Mouse (Mus musculus): ENCODE data around the gene Amfr. TPM values are rescaled to one million over a fixed set of nuclear protein-coding genes. Genes with fewer than 3 reads are reported as not detected.

The Amfr gene
- polyA plus RNA-seq, 1 experiment from 2014 or later, result 52.2 TPM

- no peak overlapping the region for H3K4me2 ChIP-seq
- H3K27me3 ChIP-seq, result no peaks in the 10 kb centered on the region
- ATAC-seq (ENCODE audit: insufficient read depth), result no peak
- H3K4me1 ChIP-seq (replicated peaks), result no peaks in the 10 kb centered on the region
- no peak overlapping the region for H3K9ac ChIP-seq
- H3K27ac ChIP-seq (replicated peaks), result no peak overlapping the region
- H3K36me3 ChIP-seq (replicated peaks), result no peaks in the 10 kb centered on the region
- 60% methylated on average over 4 of the region's 4 CpGs for WGBS (ENCODE audit: insufficient replicate concordance)
- no peaks in the 10 kb centered on the region for H3K9me3 ChIP-seq (replicated peaks)
- no peak overlapping the region for H3K4me3 ChIP-seq (replicated peaks)
Observed at GRCm38 (mm10) chr8:93929233-93929632, 83.4 kb downstream of the Amfr start.

GRCm38 (mm10) chr8:93925513-93925912 lies 87.1 kb downstream of the Amfr start:
- ATAC-seq (ENCODE audit: insufficient read depth), result no peak
- Histone ChIP-seq H3K4me2 (no peak overlapping the region), H3K9ac (no peak overlapping the region), H3K36me3 (replicated peaks) (no peaks in the 10 kb centered on the region), H3K27me3 (no peaks in the 10 kb centered on the region), H3K4me1 (replicated peaks) (no peaks in the 10 kb centered on the region), H3K4me3 (replicated peaks) (no peak overlapping the region), H3K9me3 (replicated peaks) (no peaks in the 10 kb centered on the region), H3K27ac (replicated peaks) (no peak overlapping the region)
- 34% methylated on average over 3 of the region's 3 CpGs for WGBS (ENCODE audit: insufficient replicate concordance)

GRCm38 (mm10) chr8:93923897-93924334 lies 88.7 kb downstream of the Amfr start:
- no peak overlapping the region for H3K4me3 ChIP-seq (replicated peaks)
- ATAC-seq (ENCODE audit: insufficient read depth), result no peak
- no peak overlapping the region for H3K4me2 ChIP-seq
- H3K9ac ChIP-seq, result no peak overlapping the region
- H3K27ac ChIP-seq (replicated peaks), result no peak overlapping the region
- no peaks in the 10 kb centered on the region for H3K36me3 ChIP-seq (replicated peaks)
- no peaks in the 10 kb centered on the region for H3K27me3 ChIP-seq
- H3K4me1 ChIP-seq (replicated peaks), result no peaks in the 10 kb centered on the region
- 58% methylated on average over 7 of the region's 7 CpGs for WGBS (ENCODE audit: insufficient replicate concordance)
- no peaks in the 10 kb centered on the region for H3K9me3 ChIP-seq (replicated peaks)

Small RNAs within 50 kb of the gene (microRNA-seq; reads per million reads assigned to microRNA genes)
- not detected for gene Gm24159

Other genes with a start within 250 kb of the Amfr start
- 0.15 and 0.74 TPM in 2 replicates for gene Gnao1, start 202.9 kb downstream of the Amfr start, polyA plus RNA-seq (2015; fragmentation: Nextera tagmentation; extraction: Ambion mirVana)
- 70.5 and 74.4 TPM in 2 replicates for gene Nudt21, start 24.2 kb upstream of the Amfr start, polyA plus RNA-seq (2015; fragmentation: Nextera tagmentation; extraction: Ambion mirVana)
- gene Ogfod1, start 24.4 kb upstream of the Amfr start, polyA plus RNA-seq (2015; fragmentation: Nextera tagmentation; extraction: Ambion mirVana), result 4.2 and 4.9 TPM in 2 replicates
- 2.6 and 3.4 TPM in 2 replicates for gene Bbs2, start 86.1 kb upstream of the Amfr start, polyA plus RNA-seq (2015; fragmentation: Nextera tagmentation; extraction: Ambion mirVana)
- gene Mt4, start 124.4 kb upstream of the Amfr start, polyA plus RNA-seq (2015; fragmentation: Nextera tagmentation; extraction: Ambion mirVana), result 0.81 and 1.2 TPM in 2 replicates
- 0.24 TPM in 1 of 2 replicates, not detected in the other for gene Mt3, start 139.8 kb upstream of the Amfr start, polyA plus RNA-seq (2015; fragmentation: Nextera tagmentation; extraction: Ambion mirVana)
- 1,256 and 1,483 TPM in 2 replicates for gene Mt2, start 159.8 kb upstream of the Amfr start, polyA plus RNA-seq (2015; fragmentation: Nextera tagmentation; extraction: Ambion mirVana)
- gene Mt1, start 166.2 kb upstream of the Amfr start, polyA plus RNA-seq (2015; fragmentation: Nextera tagmentation; extraction: Ambion mirVana), result 5,156 and 5,724 TPM in 2 replicates
- gene Nup93, start 201.7 kb upstream of the Amfr start, polyA plus RNA-seq (2015; fragmentation: Nextera tagmentation; extraction: Ambion mirVana), result 39.4 and 41.7 TPM in 2 replicates

All from liver, embryonic 15.5 days (tissue).